Mouse (Mus musculus) liver, embryonic 11.5 days (tissue): ENCODE data around the gene Fancc. TPM values are rescaled to one million over a fixed set of nuclear protein-coding genes. Genes with fewer than 3 reads are reported as not detected.

Source experiments
- ATAC-seq: fragments of 200-750 bp; cut with Nextera tagmentation; replicated peaks from 2 replicates; pipeline ENCODE4 v1.8.0; 2017; ENCODE audit warnings: moderate number of reproducible peaks, mild to moderate bottlenecking, moderate TSS enrichment, moderate library complexity; ENCODE audit not compliant: low FRiP score
- DNase-seq: peaks from one replicate; pipeline ENCODE4 v3.0.0-alpha.2; 2017; ENCODE audit warnings: low spot score
- H3K27ac ChIP-seq: fragments of 300-500 bp; sonication (generic); 2 replicates; pipeline ENCODE4 v1.5.1; 2014; ENCODE audit warnings: mild to moderate bottlenecking, low read depth, low read length, control low read depth
- H3K27me3 ChIP-seq: fragments of 300-500 bp; sonication (generic); replicated peaks from 2 replicates; pipeline ENCODE4 v1.6.1; 2014; ENCODE audit warnings: low read length, mixed read lengths; ENCODE audit not compliant: control insufficient read depth, insufficient read depth
- H3K36me3 ChIP-seq: fragments of 300-500 bp; sonication (generic); 2 replicates; pipeline ENCODE4 v1.6.1; 2014; ENCODE audit warnings: mild to moderate bottlenecking, low read length, moderate library complexity, mixed read lengths; ENCODE audit not compliant: control insufficient read depth, insufficient read depth
- H3K4me1 ChIP-seq: fragments of 300-500 bp; sonication (generic); replicated peaks from 2 replicates; pipeline ENCODE4 v1.6.1; 2014; ENCODE audit warnings: low read length, mixed read lengths; ENCODE audit not compliant: control insufficient read depth, insufficient read depth
- H3K4me2 ChIP-seq: fragments of 300-500 bp; sonication (generic); 2 replicates; pipeline ENCODE4 v1.6.1; 2014; ENCODE audit warnings: mild to moderate bottlenecking, control low read depth, moderate library complexity
- H3K4me3 ChIP-seq: fragments of 300-500 bp; sonication (generic); 2 replicates; pipeline ENCODE4 v1.5.1; 2014; ENCODE audit warnings: low read depth, low read length, control low read depth
- H3K9ac ChIP-seq: fragments of 300-500 bp; sonication (generic); 2 replicates; pipeline ENCODE4 v1.6.1; 2014; ENCODE audit warnings: low read depth, low read length, control low read depth
- H3K9me3 ChIP-seq: fragments of 300-500 bp; sonication (generic); 2 replicates; pipeline ENCODE4 v1.6.1; 2016; ENCODE audit warnings: low read length, inconsistent platforms, mixed read lengths; ENCODE audit not compliant: control insufficient read depth
- WGBS: fragments of 180-500 bp; shearing (Covaris S2); extraction: QIAGEN DNeasy Blood & Tissue Kit; methylation state at CpG from one replicate; pipeline ENCODE4 v1.1.7; 2014; 5-methylcytosine and 5-hydroxymethylcytosine counted together
- polyA plus RNA-seq: library from polyadenylated mRNA; unstranded; fragments of >200 nt; fragmentation: Nextera tagmentation; extraction: Ambion mirVana; gene quantifications from 2 replicates; pipeline ENCODE4 v1.2.1, GENCODE M21; 2014

Gene Fancc
- polyA plus RNA-seq, 1 experiment from 2014 or later = 18.9 TPM

- 80% methylated on average over 16 of the region's 16 CpGs for whole genome bisulfite sequencing
- Histone ChIP-seq H3K4me1 (no peaks in the 10 kb centered on the region), H3K36me3 (peaks cover 12% of the 10 kb centered on the region; the same call in 1 of the 2 replicates), H3K9ac (no peak overlapping the region), H3K27me3 (no peaks in the 10 kb centered on the region), H3K4me3 (no peak overlapping the region), H3K27ac (no peak overlapping the region), H3K9me3 (no peaks in the 10 kb centered on the region), H3K4me2 (no peak overlapping the region)
- DNase-seq (no peak), ATAC-seq (no peak)
Observed at GRCm38 (mm10) chr13:63305160-63306011, 191.7 kb downstream of the Fancc start.

GRCm38 (mm10) chr13:63304799-63305159, 192.3 kb downstream of the Fancc start:
- WGBS = 77% methylated on average over 3 of the region's 3 CpGs
- no peaks in the 10 kb centered on the region for H3K27me3 ChIP-seq
- H3K4me3 ChIP-seq = no peak overlapping the region
- no peaks in the 10 kb centered on the region for H3K9me3 ChIP-seq
- peaks cover 14% of the 10 kb centered on the region; the same call in 1 of the 2 replicates for H3K36me3 ChIP-seq
- H3K9ac ChIP-seq = no peak overlapping the region
- ATAC-seq (no peak), DNase-seq (no peak)
- no peak overlapping the region for H3K4me2 ChIP-seq
- no peak overlapping the region for H3K27ac ChIP-seq
- no peaks in the 10 kb centered on the region for H3K4me1 ChIP-seq

DNA sequence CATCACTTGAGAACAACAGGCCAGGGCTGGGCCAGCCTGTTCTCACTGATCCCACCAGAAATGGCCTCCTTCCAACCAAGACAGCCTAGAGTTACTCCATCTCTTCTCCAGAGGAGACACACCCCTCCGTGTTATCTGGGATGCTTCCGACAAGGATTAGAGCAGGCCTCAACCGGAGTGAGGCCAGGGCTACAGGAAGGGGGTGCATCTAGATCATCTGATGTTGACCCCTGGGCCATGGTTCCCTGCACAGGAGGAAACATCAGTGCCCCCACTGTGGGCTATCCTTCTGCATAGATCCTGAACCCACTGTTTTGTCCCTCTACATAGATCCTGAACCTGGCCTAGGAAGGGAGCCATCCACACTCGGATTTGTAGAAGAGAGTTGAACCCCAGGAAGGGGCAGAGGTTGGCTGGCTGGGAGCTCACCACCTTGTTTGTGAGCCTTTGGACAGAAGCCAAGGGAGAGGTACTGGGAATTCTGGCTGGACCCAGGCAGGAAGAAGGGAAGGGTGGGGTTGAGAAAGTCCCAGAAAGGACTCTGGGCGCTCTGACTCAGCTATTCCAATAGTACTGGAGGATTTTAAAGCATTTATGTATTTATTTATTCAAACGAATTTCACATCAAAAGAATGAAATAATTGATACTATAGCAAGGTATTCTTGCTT, 192.8 kb downstream of the Fancc start:
- Histone ChIP-seq H3K4me3 (no peak overlapping the region), H3K27ac (no peak overlapping the region), H3K9ac (no peak overlapping the region), H3K4me2 (no peak overlapping the region), H3K4me1 (no peaks in the 10 kb centered on the region), H3K9me3 (no peaks in the 10 kb centered on the region), H3K36me3 (peaks cover 14% of the 10 kb centered on the region; the same call in 1 of the 2 replicates), H3K27me3 (no peaks in the 10 kb centered on the region)
- 62% methylated on average over 6 of the region's 6 CpGs for WGBS
- ATAC-seq (no peak), DNase-seq (no peak)

DNA sequence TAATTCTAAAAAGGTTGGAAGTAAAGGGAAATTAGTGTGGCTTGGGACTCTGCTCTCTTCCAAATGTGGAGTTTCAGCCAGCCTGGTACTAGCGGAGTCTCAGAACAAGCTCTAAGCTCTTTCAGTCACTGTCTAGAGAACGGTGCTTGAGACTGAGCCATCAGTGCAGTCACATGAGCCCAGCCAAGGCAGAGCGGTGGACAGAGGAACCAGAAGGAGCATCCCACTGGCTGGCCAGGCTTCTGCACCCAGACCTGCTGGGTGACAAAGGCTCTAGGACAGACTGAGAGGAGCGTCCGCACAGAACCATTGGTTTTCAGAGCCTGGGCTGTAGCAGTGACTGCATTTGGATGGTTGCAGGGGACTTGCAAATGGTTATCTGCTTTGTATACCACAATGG, 194.7 kb downstream of the Fancc start:
- 91% methylated on average over 5 of the region's 5 CpGs for WGBS
- Histone ChIP-seq H3K4me3 (no peak overlapping the region), H3K4me1 (no peaks in the 10 kb centered on the region), H3K9ac (no peak overlapping the region), H3K36me3 (peaks cover 22% of the 10 kb centered on the region), H3K4me2 (no peak overlapping the region), H3K27ac (no peak overlapping the region), H3K9me3 (no peaks in the 10 kb centered on the region), H3K27me3 (no peaks in the 10 kb centered on the region)
- no peak for DNase-seq
- no peak for ATAC-seq

- no peak for DNase-seq
- no peak overlapping the region for H3K4me2 ChIP-seq
- WGBS = 70% methylated on average over 3 of the region's 3 CpGs
- no peaks in the 10 kb centered on the region for H3K9me3 ChIP-seq
- no peak for ATAC-seq
- no peaks in the 10 kb centered on the region for H3K4me1 ChIP-seq
- H3K4me3 ChIP-seq = no peak overlapping the region
- no peak overlapping the region for H3K9ac ChIP-seq
- H3K36me3 ChIP-seq = peaks cover 22% of the 10 kb centered on the region
- no peak overlapping the region for H3K27ac ChIP-seq
- no peaks in the 10 kb centered on the region for H3K27me3 ChIP-seq
Observed at GRCm38 (mm10) chr13:63301764-63302209, 195.3 kb downstream of the Fancc start.

DNA sequence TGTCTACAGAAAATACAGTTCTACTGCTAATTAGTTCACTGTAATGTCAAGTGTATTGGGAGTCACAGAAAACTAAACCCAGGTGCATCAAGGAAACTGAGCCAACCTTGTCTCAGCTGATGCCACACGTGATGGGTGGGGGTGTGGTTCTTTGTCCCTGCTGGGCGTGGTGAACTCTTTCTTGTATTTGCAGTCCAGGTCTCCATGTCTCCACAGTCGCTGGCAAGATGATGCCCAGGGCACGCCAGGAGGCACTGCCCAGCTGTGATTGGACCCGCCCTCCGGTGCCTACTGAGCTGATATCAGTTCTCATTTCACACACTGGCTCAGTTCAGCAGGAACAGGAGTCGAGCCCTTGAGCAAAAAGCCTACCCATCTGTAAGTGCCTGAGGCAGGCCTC, 196.1 kb downstream of the Fancc start:
- Histone ChIP-seq H3K36me3 (peaks cover 22% of the 10 kb centered on the region), H3K4me2 (no peak overlapping the region), H3K27me3 (no peaks in the 10 kb centered on the region), H3K27ac (no peak overlapping the region), H3K9ac (no peak overlapping the region), H3K4me3 (no peak overlapping the region), H3K9me3 (no peaks in the 10 kb centered on the region), H3K4me1 (no peaks in the 10 kb centered on the region)
- DNase-seq = no peak
- no peak for ATAC-seq
- WGBS = 81% methylated on average over 7 of the region's 7 CpGs

- DNase-seq (no peak), ATAC-seq (no peak)
- H3K27me3 ChIP-seq = no peaks in the 10 kb centered on the region
- no peaks in the 10 kb centered on the region for H3K9me3 ChIP-seq
- H3K27ac ChIP-seq = no peak overlapping the region
- H3K4me3 ChIP-seq = no peak overlapping the region
- 94% methylated on average over 5 of the region's 5 CpGs for WGBS
- H3K36me3 ChIP-seq = peaks cover 22% of the 10 kb centered on the region
- H3K9ac ChIP-seq = no peak overlapping the region
- H3K4me1 ChIP-seq = peaks cover 3% of the 10 kb centered on the region
- no peak overlapping the region for H3K4me2 ChIP-seq
Observed at GRCm38 (mm10) chr13:63298931-63299330, 198.1 kb downstream of the Fancc start.

GRCm38 (mm10) chr13:63297933-63298332, 199.1 kb downstream of the Fancc start:
- Histone ChIP-seq H3K9me3 (no peaks in the 10 kb centered on the region), H3K4me1 (peaks cover 9% of the 10 kb centered on the region)

More at GRCm38 (mm10) chr13:63297933-63298332, 199.1 kb downstream of the Fancc start:
- H3K27ac ChIP-seq = no peak overlapping the region
- H3K36me3 ChIP-seq = peaks cover 20% of the 10 kb centered on the region
- H3K27me3 ChIP-seq = no peaks in the 10 kb centered on the region
- 88% methylated on average over 3 of the region's 3 CpGs for WGBS
- no peak for DNase-seq
- H3K9ac ChIP-seq = no peak overlapping the region
- H3K4me3 ChIP-seq = no peak overlapping the region
- H3K4me2 ChIP-seq = no peak overlapping the region
- no peak for ATAC-seq
